Mouse (Mus musculus) G1E (cell line): ENCODE results near the gene Adrm1. TPM values are rescaled to one million over a fixed set of nuclear protein-coding genes. Genes with fewer than 3 reads are reported as not detected.

Experiments
- ATAC-seq: 2 replicates; pipeline ENCODE4 v1.8.0; 2016; ENCODE audit warnings: mild to moderate bottlenecking; ENCODE audit not compliant: insufficient number of reproducible peaks, poor library complexity, low FRiP score, severe bottlenecking; ENCODE audit errors: extremely low read depth
- DNase-seq: peaks from one replicate; pipeline ENCODE4 v3.0.0; 2012; ENCODE audit warnings: low spot score
- H3K27me3 ChIP-seq: 2 replicates; pipeline ENCODE4 v1.6.1; 2012; ENCODE audit warnings: mild to moderate bottlenecking, low read length, inconsistent platforms; ENCODE audit not compliant: insufficient read depth
- H3K36me3 ChIP-seq: replicated peaks from 2 replicates; pipeline ENCODE3; 2012; ENCODE audit warnings: mild to moderate bottlenecking, inconsistent platforms
- H3K4me1 ChIP-seq: 2 replicates; pipeline ENCODE4 v1.6.1; 2012; ENCODE audit warnings: low read depth, low read length, inconsistent platforms, mixed read lengths; ENCODE audit not compliant: insufficient read depth
- H3K4me3 ChIP-seq: 2 replicates; pipeline ENCODE4 v1.5.1; 2012; ENCODE audit warnings: low read depth, mild to moderate bottlenecking, inconsistent platforms, low read length, moderate library complexity, mixed read lengths
- H3K9me3 ChIP-seq: replicated peaks from 2 replicates; pipeline ENCODE4 v1.6.1; 2012; ENCODE audit warnings: inconsistent platforms
- CTCF ChIP-seq: IDR thresholded peaks from 2 replicates; pipeline ENCODE4 v1.5.1; 2012; ENCODE audit warnings: low read depth, low read length, inconsistent platforms, mixed read lengths
- GATA1 ChIP-seq: IDR thresholded peaks from 2 replicates; pipeline ENCODE4 v1.6.1; 2012; ENCODE audit warnings: borderline replicate concordance, low read length, inconsistent platforms, mixed read lengths
- GATA2 ChIP-seq: IDR thresholded peaks from 2 replicates; pipeline ENCODE4 v1.6.1; 2012; ENCODE audit warnings: low read depth, low read length, inconsistent platforms, borderline replicate concordance
- POLR2AphosphoS5 ChIP-seq: IDR thresholded peaks from 2 replicates; pipeline ENCODE4 v1.6.1; 2012; ENCODE audit warnings: low read depth, low read length, inconsistent platforms; ENCODE audit not compliant: insufficient replicate concordance
- TAL1 ChIP-seq: conservative IDR thresholded peaks from 2 replicates; pipeline ENCODE4 v1.6.1; 2012; ENCODE audit warnings: low read depth, low read length, inconsistent platforms, mixed read lengths
- polyA plus RNA-seq: library from polyadenylated mRNA; stranded (reverse); fragments of >175 nt; gene quantifications from 2 replicates; pipeline ENCODE4 v1.2.3, GENCODE M21; 2012
- total RNA-seq, 2 experiments: library from RNA; stranded (forward) in 1 of 2; stranded (reverse) in 1 of 2; fragments of 200-1000 nt in 1 of 2; fragments of >200 nt in 1 of 2; fragmentation: Nextera tagmentation in 1 of 2; gene quantifications; 2 replicates each; pipeline ENCODE4 v1.2.3; 2014 to 2017

Gene Adrm1
- total and polyA plus RNA-seq, 3 experiments, result 66.4 to 554 (median 140) TPM

- no peak for TF ChIP-seq GATA1
- no peak for TF ChIP-seq POLR2AphosphoS5
- TF ChIP-seq TAL1, result no peak
- TF ChIP-seq GATA2, result no peak
- TF ChIP-seq CTCF, result no peak
- no peaks in the 10 kb centered on the region for H3K27me3 ChIP-seq
- no peak for DNase-seq
- H3K4me3 ChIP-seq, result no peak overlapping the region
- peaks cover 3% of the 10 kb centered on the region for H3K4me1 ChIP-seq
- peaks cover 62% of the 10 kb centered on the region for H3K36me3 ChIP-seq
- no peaks in the 10 kb centered on the region for H3K9me3 ChIP-seq
- ATAC-seq, result no peak
Observed at GRCm38 (mm10) chr2:180135414-180135813, 35.9 kb upstream of the Adrm1 start.

- Histone ChIP-seq H3K36me3 (peaks cover 96% of the 10 kb centered on the region), H3K4me1 (no peaks in the 10 kb centered on the region; the same call in none of the 2 replicates), H3K9me3 (no peaks in the 10 kb centered on the region), H3K27me3 (no peaks in the 10 kb centered on the region), H3K4me3 (no peak overlapping the region)
- DNase-seq, result no peak
- no peak for TF ChIP-seq TAL1
- ATAC-seq, result no peak
Observed at GRCm38 (mm10) chr2:180146091-180146490, 25.2 kb upstream of the Adrm1 start.

GRCm38 (mm10) chr2:180147379-180147778 is 23.9 kb upstream of the Adrm1 start:
- Histone ChIP-seq H3K27me3 (no peaks in the 10 kb centered on the region), H3K36me3 (peaks cover 96% of the 10 kb centered on the region)
- TF ChIP-seq GATA2 (no peak), GATA1 (no peak), TAL1 (no peak), POLR2AphosphoS5 (no peak), CTCF (no peak)

GRCm38 (mm10) chr2:180148551-180148950 is 22.7 kb upstream of the Adrm1 start:
- no peaks in the 10 kb centered on the region for H3K27me3 ChIP-seq
- ATAC-seq (no peak), DNase-seq (no peak)
- TF ChIP-seq TAL1 (no peak), GATA1 (no peak), GATA2 (no peak), CTCF (no peak), POLR2AphosphoS5 (no peak)
- H3K9me3 ChIP-seq, result no peaks in the 10 kb centered on the region
- peaks cover 97% of the 10 kb centered on the region for H3K36me3 ChIP-seq
- no peaks in the 10 kb centered on the region; the same call in none of the 2 replicates for H3K4me1 ChIP-seq
- no peak overlapping the region for H3K4me3 ChIP-seq

More at GRCm38 (mm10) chr2:180147379-180147778, 23.9 kb upstream of the Adrm1 start:
- Histone ChIP-seq H3K9me3 (no peaks in the 10 kb centered on the region), H3K4me1 (no peaks in the 10 kb centered on the region; the same call in none of the 2 replicates), H3K4me3 (no peak overlapping the region)
- DNase-seq (no peak), ATAC-seq (no peak)

GRCm38 (mm10) chr2:180154796-180155195 is 16.5 kb upstream of the Adrm1 start:
- no peaks in the 10 kb centered on the region for H3K9me3 ChIP-seq
- H3K4me1 ChIP-seq, result no peaks in the 10 kb centered on the region
- no peaks in the 10 kb centered on the region for H3K27me3 ChIP-seq
- TF ChIP-seq GATA2 (no peak), CTCF (no peak)
- peaks cover 91% of the 10 kb centered on the region for H3K36me3 ChIP-seq
- no peak overlapping the region for H3K4me3 ChIP-seq
- ATAC-seq (no peak), DNase-seq (no peak)

GRCm38 (mm10) chr2:180158627-180159026 is 12.7 kb upstream of the Adrm1 start:
- H3K9me3 ChIP-seq, result no peaks in the 10 kb centered on the region
- no peak for DNase-seq
- no peak overlapping the region for H3K4me3 ChIP-seq
- peaks cover 92% of the 10 kb centered on the region for H3K36me3 ChIP-seq
- TF ChIP-seq CTCF (no peak), POLR2AphosphoS5 (no peak)
- ATAC-seq, result no peak
- H3K4me1 ChIP-seq, result no peaks in the 10 kb centered on the region
- no peaks in the 10 kb centered on the region for H3K27me3 ChIP-seq

- Histone ChIP-seq H3K9me3 (no peaks in the 10 kb centered on the region), H3K4me1 (peaks cover 7% of the 10 kb centered on the region), H3K36me3 (peaks cover 75% of the 10 kb centered on the region), H3K4me3 (no peak overlapping the region), H3K27me3 (no peaks in the 10 kb centered on the region)
- TF ChIP-seq POLR2AphosphoS5, result no peak
- no peak for TF ChIP-seq CTCF
- TF ChIP-seq TAL1, result no peak
- no peak for TF ChIP-seq GATA2
- TF ChIP-seq GATA1, result no peak
- no peak for DNase-seq
- no peak for ATAC-seq
Observed at GRCm38 (mm10) chr2:180165855-180166254, 5.4 kb upstream of the Adrm1 start.
